Mouse (Mus musculus) CH12.LX (cell line): Measurements from ENCODE around the gene Agpat3. TPM values are rescaled to one million over a fixed set of nuclear protein-coding genes. Genes with fewer than 3 reads are reported as not detected.

Experiments used
- DNase-seq: peaks from one replicate; pipeline ENCODE4 v3.0.0-alpha.2; 2013; ENCODE audit errors: extremely low read depth
- H3K27ac ChIP-seq: 2 replicates; pipeline ENCODE4 v1.5.1; 2012; ENCODE audit warnings: low read depth, mild to moderate bottlenecking, control low read depth, moderate library complexity; ENCODE audit not compliant: insufficient read depth
- H3K27me3 ChIP-seq: replicated peaks from 2 replicates; pipeline ENCODE3; 2012; ENCODE audit warnings: inconsistent platforms
- H3K36me3 ChIP-seq, 2 experiments: replicated peaks in 1 of 2; 2 replicates each; pipeline versions ENCODE3 to v1.6.1; 2012; ENCODE audit warnings: inconsistent platforms in 1 of 2, low read length in 1 of 2, mild to moderate bottlenecking in 1 of 2, mixed read lengths in 1 of 2, moderate library complexity in 1 of 2; ENCODE audit not compliant: control insufficient read depth in 1 of 2, insufficient read depth in 1 of 2
- H3K4me1 ChIP-seq, 2 experiments: 2 replicates each; pipeline ENCODE4 v1.6.1; 2012; ENCODE audit warnings: inconsistent platforms in 1 of 2, moderate library complexity in 1 of 2; ENCODE audit not compliant: insufficient read depth in 2 of 2, control insufficient read depth in 1 of 2
- H3K4me2 ChIP-seq: 2 replicates; pipeline ENCODE4 v1.6.1; 2012; ENCODE audit warnings: low read depth, mild to moderate bottlenecking, control low read depth; ENCODE audit not compliant: poor library complexity, insufficient read depth, severe bottlenecking
- H3K4me3 ChIP-seq, 3 experiments: fragments of 150-350 bp in 1 of 3; sonication (generic) in 1 of 3; replicated peaks in 1 of 3; 2 replicates each; pipeline versions ENCODE3 to v1.5.1; 2011 to 2012; ENCODE audit warnings: low read depth in 2 of 3, low read length in 2 of 3, mild to moderate bottlenecking in 2 of 3, moderate library complexity in 2 of 3, control low read depth in 1 of 3, improper control_type of control experiment in 1 of 3, inconsistent platforms in 1 of 3, mixed read lengths in 1 of 3; ENCODE audit not compliant: poor library complexity in 1 of 3
- H3K79me2 ChIP-seq: replicated peaks from 2 replicates; pipeline ENCODE4 v1.6.1; 2012; ENCODE audit warnings: mild to moderate bottlenecking, moderate library complexity; ENCODE audit not compliant: control insufficient read depth, poor library complexity, insufficient read depth, severe bottlenecking; ENCODE audit errors: extremely low read depth
- H3K9ac ChIP-seq: 2 replicates; pipeline ENCODE4 v1.6.1; 2012; ENCODE audit warnings: low read depth, mild to moderate bottlenecking, control low read depth, moderate library complexity; ENCODE audit not compliant: insufficient read depth
- H3K9me3 ChIP-seq: replicated peaks from 2 replicates; pipeline ENCODE3; 2012; ENCODE audit warnings: low read length, inconsistent platforms, mixed read lengths
- BHLHE40 ChIP-seq: IDR thresholded peaks from 2 replicates; pipeline ENCODE4 v1.6.1; 2011; ENCODE audit warnings: mild to moderate bottlenecking, low read depth, low read length, improper control_type of control experiment
- GABPA ChIP-seq: IDR thresholded peaks from 2 replicates; pipeline ENCODE4 v1.6.1; 2012; ENCODE audit warnings: low read depth, low read length, improper control_type of control experiment, inconsistent platforms; ENCODE audit not compliant: insufficient replicate concordance
- HCFC1 ChIP-seq: IDR thresholded peaks from 2 replicates; pipeline ENCODE4 v1.6.1; 2012; ENCODE audit warnings: low read depth, mild to moderate bottlenecking, inconsistent platforms, low read length, improper control_type of control experiment
- JUN ChIP-seq: IDR thresholded peaks from 2 replicates; pipeline ENCODE4 v1.6.1; 2011; ENCODE audit warnings: low read depth, mild to moderate bottlenecking, low read length, improper control_type of control experiment, moderate library complexity; ENCODE audit not compliant: insufficient read depth
- JUND ChIP-seq: conservative IDR thresholded peaks from 2 replicates; pipeline ENCODE4 v1.6.1; 2011; ENCODE audit warnings: low read depth, low read length, improper control_type of control experiment
- MAZ ChIP-seq: IDR thresholded peaks from 2 replicates; pipeline ENCODE4 v1.6.1; 2012; ENCODE audit warnings: low read depth, mild to moderate bottlenecking, inconsistent platforms, low read length, improper control_type of control experiment, moderate library complexity
- MEF2A ChIP-seq: IDR thresholded peaks from 2 replicates; pipeline ENCODE4 v1.6.1; 2014; ENCODE audit warnings: low read depth, mild to moderate bottlenecking, inconsistent platforms, low read length, improper control_type of control experiment, borderline replicate concordance
- RAD21 ChIP-seq: IDR thresholded peaks from 2 replicates; pipeline ENCODE4 v1.6.1; 2011; ENCODE audit warnings: low read depth, mild to moderate bottlenecking, low read length, improper control_type of control experiment, moderate library complexity
- RCOR1 ChIP-seq: conservative IDR thresholded peaks from 2 replicates; pipeline ENCODE4 v1.6.1; 2012; ENCODE audit warnings: low read depth, mild to moderate bottlenecking, inconsistent platforms, low read length, improper control_type of control experiment
- SIN3A ChIP-seq: IDR thresholded peaks from 2 replicates; pipeline ENCODE4 v1.6.1; 2012; ENCODE audit warnings: low read length, improper control_type of control experiment, inconsistent platforms
- SMC3 ChIP-seq: IDR thresholded peaks from 2 replicates; pipeline ENCODE4 v1.6.1; 2011; ENCODE audit warnings: low read depth, low read length, improper control_type of control experiment
- USF1 ChIP-seq: IDR thresholded peaks from 2 replicates; pipeline ENCODE4 v1.6.1; 2014; ENCODE audit warnings: low read depth, mild to moderate bottlenecking, inconsistent platforms, low read length, improper control_type of control experiment
- ZC3H11A ChIP-seq: IDR thresholded peaks from 2 replicates; pipeline ENCODE4 v1.6.1; 2012; ENCODE audit warnings: low read depth, mild to moderate bottlenecking, inconsistent platforms, low read length, improper control_type of control experiment
- dilution Hi-C: fragments of 300-500 bp; cut with MboI; formaldehyde crosslinking; loops from 2 replicates; pipeline ENCODE4 v1.14.3; 2020; ENCODE audit warnings: low sequenced_read_pairs; ENCODE audit not compliant: extremely low pct_unique_long_range_greater_than_20kb, extremely low pct_ligation_motif_present
- in situ Hi-C: fragments of 300-500 bp; cut with MboI; formaldehyde crosslinking; loops from 3 replicates; pipeline ENCODE4 v1.14.3; 2019; ENCODE audit warnings: low sequenced_read_pairs, low pct_ligation_motif_present, low pct_unique_long_range_greater_than_20kb, mixed read lengths
- polyA plus RNA-seq: library from polyadenylated mRNA; unstranded; fragments of >175 nt; gene quantifications from 2 replicates; pipeline ENCODE4 v1.2.1, GENCODE M21; 2012; ENCODE audit warnings: low read depth; ENCODE audit not compliant: insufficient read length
- total RNA-seq, 2 experiments: library from RNA; depleted of rRNA; stranded (reverse); fragments of 300-350 nt in 1 of 2; fragments of >200 nt in 1 of 2; gene quantifications; 2 replicates each; pipeline ENCODE4 v1.2.3; 2012 to 2014

Gene Agpat3
- total and polyA plus RNA-seq, 3 experiments: 36.7 to 67.2 (median 63.1) TPM

- peaks cover 14% of the 10 kb centered on the region for H3K79me2 ChIP-seq
- no peak overlapping the region for H3K4me2 ChIP-seq
- no peak for DNase-seq
- dilution Hi-C loops (no loop called here), in situ Hi-C loops (no loop called here)
- H3K27ac ChIP-seq: no peak overlapping the region
- H3K36me3 ChIP-seq: peaks cover 5 to 70% of the 10 kb centered on the region in 2 experiments
- H3K4me1 ChIP-seq: peaks cover 5 to 37% of the 10 kb centered on the region in 2 experiments
- H3K4me3 ChIP-seq: no peak overlapping the region
- H3K9ac ChIP-seq: no peak overlapping the region
- no peak for TF ChIP-seq GABPA
- H3K27me3 ChIP-seq: no peaks in the 10 kb centered on the region
- H3K9me3 ChIP-seq: no peaks in the 10 kb centered on the region
These were observed 114.0 kb downstream of the Agpat3 start for GRCm38 (mm10) chr10:78238297-78238696.

- Histone ChIP-seq H3K4me3 (no peak overlapping the region), H3K9me3 (no peaks in the 10 kb centered on the region), H3K9ac (no peak overlapping the region), H3K36me3 (peaks cover 5 to 71% of the 10 kb centered on the region in 2 experiments), H3K79me2 (peaks cover 11% of the 10 kb centered on the region), H3K27me3 (no peaks in the 10 kb centered on the region), H3K27ac (no peak overlapping the region), H3K4me1 (peaks cover under 1 to 37% of the 10 kb centered on the region in 2 experiments), H3K4me2 (no peak overlapping the region)
- dilution Hi-C loops: no loop called here
- no peak for DNase-seq
- no peak for TF ChIP-seq SIN3A
- no peak for TF ChIP-seq JUND
- no peak for TF ChIP-seq MEF2A
- TF ChIP-seq RCOR1: no peak
- no peak for TF ChIP-seq HCFC1
- TF ChIP-seq MAZ: no peak
- no peak for TF ChIP-seq BHLHE40
- no peak for TF ChIP-seq RAD21
- no peak for TF ChIP-seq JUN
- no peak for TF ChIP-seq USF1
- in situ Hi-C loops: no loop called here
These were observed 114.5 kb downstream of the Agpat3 start for GRCm38 (mm10) chr10:78237809-78238208.

- dilution Hi-C loops: no loop called here
- no peak overlapping the region for H3K4me3 ChIP-seq
- peaks cover 5 to 70% of the 10 kb centered on the region in 2 experiments for H3K36me3 ChIP-seq
- H3K9ac ChIP-seq: no peak overlapping the region
- in situ Hi-C loops: no loop called here
- no peak for DNase-seq
- no peak overlapping the region for H3K27ac ChIP-seq
- no peak overlapping the region for H3K4me2 ChIP-seq
- no peaks in the 10 kb centered on the region for H3K27me3 ChIP-seq
- no peak for TF ChIP-seq ZC3H11A
- TF ChIP-seq SMC3: no peak
- peaks cover 9% of the 10 kb centered on the region for H3K79me2 ChIP-seq
- peaks cover 3 to 37% of the 10 kb centered on the region in 2 experiments; a peak in 3 of 4 replicates for H3K4me1 ChIP-seq
- no peaks in the 10 kb centered on the region for H3K9me3 ChIP-seq
These were observed 115.2 kb downstream of the Agpat3 start for GRCm38 (mm10) chr10:78236885-78237629.
